Mouse (Mus musculus): ENCODE measurements at regions not wholly inside any gene's neighbourhood (a gene's known extent, or its start where the extent isn't known, plus 50 kb on each side); places are given as distances from the start of the nearest gene placed in this dataset.

- Histone ChIP-seq H3K4me3 (ENCODE audit: low read depth, low read length) (no peak overlapping the region), H3K4me1 (ENCODE audit: control insufficient read depth, low read depth, low read length) (no peaks in the 10 kb centered on the region), H3K27ac (ENCODE audit: low read length) (no peak overlapping the region), H3K4me2 (ENCODE audit: low read depth, low read length) (no peak overlapping the region), H3K36me3 (ENCODE audit: control insufficient read depth, insufficient read depth) (no peaks in the 10 kb centered on the region), H3K9ac (ENCODE audit: low read depth, low read length) (no peak overlapping the region), H3K9me3 (replicated peaks; ENCODE audit: control insufficient read depth, low read length) (no peaks in the 10 kb centered on the region), H3K27me3 (ENCODE audit: control insufficient read depth, insufficient read depth, low read depth, low read length) (no peaks in the 10 kb centered on the region)
- ATAC-seq (ENCODE audit: low read depth), result no peak
- 62% methylated on average over 2 of the region's 2 CpGs for WGBS (ENCODE audit: insufficient replicate concordance)
These were observed 83.7 kb upstream of the Dapk1 start for GRCm38 (mm10) chr13:60518010-60518409.

GRCm38 (mm10) chr13:60519708-60520107 is 82.0 kb upstream of the Dapk1 start:
- Histone ChIP-seq H3K27me3 (ENCODE audit: control insufficient read depth, insufficient read depth, low read depth, low read length) (no peaks in the 10 kb centered on the region), H3K4me3 (ENCODE audit: low read depth, low read length) (no peak overlapping the region), H3K9ac (ENCODE audit: low read depth, low read length) (no peak overlapping the region), H3K4me2 (ENCODE audit: low read depth, low read length) (no peak overlapping the region), H3K27ac (ENCODE audit: low read length) (no peak overlapping the region), H3K9me3 (replicated peaks; ENCODE audit: control insufficient read depth, low read length) (no peaks in the 10 kb centered on the region), H3K36me3 (ENCODE audit: control insufficient read depth, insufficient read depth) (no peaks in the 10 kb centered on the region), H3K4me1 (ENCODE audit: control insufficient read depth, low read depth, low read length) (no peaks in the 10 kb centered on the region)
- ATAC-seq (ENCODE audit: low read depth), result no peak
- 30% methylated on average over 4 of the region's 4 CpGs for WGBS (ENCODE audit: insufficient replicate concordance)

DNA sequence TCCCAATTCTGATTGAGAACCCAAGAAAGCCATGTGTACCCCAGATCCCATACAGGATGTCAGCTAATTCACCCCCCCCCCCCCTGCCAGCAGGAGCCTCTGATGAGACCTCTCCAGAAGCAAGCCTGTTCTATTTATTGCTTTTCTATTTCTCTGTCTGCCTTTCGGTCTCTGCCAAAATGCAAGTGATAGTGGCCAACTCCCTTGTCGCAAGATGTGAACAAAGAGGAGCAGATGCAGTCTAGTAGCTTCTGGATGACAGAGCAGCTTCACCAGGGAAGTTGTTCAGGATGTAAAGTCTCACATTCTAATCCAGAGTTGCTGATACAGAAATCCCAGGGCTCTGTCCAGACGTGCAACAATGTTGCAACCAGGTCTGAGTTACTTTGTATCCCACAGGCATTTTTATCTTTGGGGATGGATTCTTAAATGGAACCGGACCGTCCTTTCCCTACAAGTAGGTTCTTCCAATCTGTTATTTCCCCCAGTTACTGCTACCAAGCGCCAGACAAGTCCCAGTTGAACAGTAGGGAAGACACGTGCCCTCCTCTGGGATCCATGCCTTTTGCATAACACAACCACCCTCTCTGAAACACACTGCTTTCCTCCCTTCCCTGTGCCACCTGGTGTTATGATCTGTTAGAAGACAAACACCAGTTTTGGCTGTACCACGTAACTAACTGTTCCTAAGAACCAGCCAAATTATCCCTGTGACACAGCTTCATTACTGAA is 78.9 kb upstream of the Dapk1 start:
- H3K4me3 ChIP-seq (ENCODE audit: low read depth, low read length), result no peak overlapping the region
- H3K4me1 ChIP-seq (ENCODE audit: control insufficient read depth, low read depth, low read length), result no peaks in the 10 kb centered on the region
- no peaks in the 10 kb centered on the region for H3K36me3 ChIP-seq (ENCODE audit: control insufficient read depth, insufficient read depth)
- H3K4me2 ChIP-seq (ENCODE audit: low read depth, low read length), result no peak overlapping the region
- H3K9me3 ChIP-seq (replicated peaks; ENCODE audit: control insufficient read depth, low read length), result no peaks in the 10 kb centered on the region
- WGBS (ENCODE audit: insufficient replicate concordance), result 58% methylated on average over 8 of the region's 8 CpGs
- H3K27me3 ChIP-seq (ENCODE audit: control insufficient read depth, insufficient read depth, low read depth, low read length), result no peaks in the 10 kb centered on the region
- no peak overlapping the region for H3K9ac ChIP-seq (ENCODE audit: low read depth, low read length)
- H3K27ac ChIP-seq (ENCODE audit: low read length), result no peak overlapping the region
- ATAC-seq (ENCODE audit: low read depth), result no peak

GRCm38 (mm10) chr13:60527806-60528205 is 73.9 kb upstream of the Dapk1 start:
- Histone ChIP-seq H3K9me3 (replicated peaks; ENCODE audit: control insufficient read depth, low read length) (no peaks in the 10 kb centered on the region), H3K4me3 (ENCODE audit: low read depth, low read length) (no peak overlapping the region), H3K4me1 (ENCODE audit: control insufficient read depth, low read depth, low read length) (no peaks in the 10 kb centered on the region), H3K27ac (ENCODE audit: low read length) (no peak overlapping the region), H3K9ac (ENCODE audit: low read depth, low read length) (no peak overlapping the region), H3K27me3 (ENCODE audit: control insufficient read depth, insufficient read depth, low read depth, low read length) (no peaks in the 10 kb centered on the region), H3K4me2 (ENCODE audit: low read depth, low read length) (no peak overlapping the region), H3K36me3 (ENCODE audit: control insufficient read depth, insufficient read depth) (no peaks in the 10 kb centered on the region)
- WGBS (ENCODE audit: insufficient replicate concordance), result 71% methylated on average over 2 of the region's 2 CpGs
- ATAC-seq (ENCODE audit: low read depth), result no peak

GRCm38 (mm10) chr13:60528819-60529218 is 72.9 kb upstream of the Dapk1 start:
- H3K4me2 ChIP-seq (ENCODE audit: low read depth, low read length), result no peak overlapping the region
- H3K36me3 ChIP-seq (ENCODE audit: control insufficient read depth, insufficient read depth), result no peaks in the 10 kb centered on the region
- H3K4me3 ChIP-seq (ENCODE audit: low read depth, low read length), result no peak overlapping the region
- no peaks in the 10 kb centered on the region for H3K9me3 ChIP-seq (replicated peaks; ENCODE audit: control insufficient read depth, low read length)
- H3K27ac ChIP-seq (ENCODE audit: low read length), result no peak overlapping the region
- ATAC-seq (ENCODE audit: low read depth), result peak; percentile 81
- H3K27me3 ChIP-seq (ENCODE audit: control insufficient read depth, insufficient read depth, low read depth, low read length), result no peaks in the 10 kb centered on the region
- H3K9ac ChIP-seq (ENCODE audit: low read depth, low read length), result no peak overlapping the region
- WGBS (ENCODE audit: insufficient replicate concordance), result 57% methylated on average over 1 of the region's 1 CpGs
- no peaks in the 10 kb centered on the region for H3K4me1 ChIP-seq (ENCODE audit: control insufficient read depth, low read depth, low read length)

DNA sequence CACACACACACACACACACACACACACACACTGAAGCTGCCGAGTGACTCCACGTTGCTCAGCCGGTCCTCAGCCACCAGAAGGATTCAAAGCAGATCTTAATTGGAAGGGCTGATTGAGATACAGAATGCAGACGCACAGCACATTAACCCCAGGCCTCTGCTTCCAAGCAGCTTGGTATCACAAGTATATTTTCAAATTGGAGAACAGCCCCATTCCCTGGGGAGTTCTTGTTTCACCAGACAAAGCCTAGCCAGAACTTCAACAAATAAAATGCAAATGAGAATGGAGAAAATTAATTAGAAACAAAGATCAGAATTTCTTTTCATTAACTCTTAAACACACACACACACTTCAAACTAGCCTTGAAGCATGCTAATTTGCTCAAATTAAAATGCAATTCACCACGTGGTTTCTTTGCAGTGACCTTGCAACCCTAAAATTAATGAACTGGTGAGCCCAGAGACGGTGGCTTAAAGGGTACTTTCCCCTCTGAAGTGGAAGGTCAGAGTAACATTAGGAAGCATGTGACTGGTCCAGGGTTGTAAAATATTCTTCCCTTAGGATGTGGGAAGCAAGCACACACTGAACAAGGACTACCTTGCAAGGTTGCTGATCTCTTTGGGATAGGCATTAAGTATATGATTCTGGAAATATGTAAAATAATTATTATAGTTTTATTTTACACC is 72.2 kb upstream of the Dapk1 start:
- 45% methylated on average over 6 of the region's 6 CpGs for WGBS (ENCODE audit: insufficient replicate concordance)
- ATAC-seq (ENCODE audit: low read depth), result no peak
- no peaks in the 10 kb centered on the region for H3K36me3 ChIP-seq (ENCODE audit: control insufficient read depth, insufficient read depth)

GRCm38 (mm10) chr13:60533871-60534427 is 67.8 kb upstream of the Dapk1 start:
- no peak overlapping the region for H3K4me3 ChIP-seq (ENCODE audit: low read depth, low read length)
- no peaks in the 10 kb centered on the region for H3K4me1 ChIP-seq (ENCODE audit: control insufficient read depth, low read depth, low read length)
- no peaks in the 10 kb centered on the region for H3K36me3 ChIP-seq (ENCODE audit: control insufficient read depth, insufficient read depth)
- no peak overlapping the region for H3K4me2 ChIP-seq (ENCODE audit: low read depth, low read length)
- WGBS (ENCODE audit: insufficient replicate concordance), result 60% methylated on average over 8 of the region's 8 CpGs
- no peak overlapping the region for H3K27ac ChIP-seq (ENCODE audit: low read length)
- H3K9ac ChIP-seq (ENCODE audit: low read depth, low read length), result no peak overlapping the region
- no peak for ATAC-seq (ENCODE audit: low read depth)
- H3K9me3 ChIP-seq (replicated peaks; ENCODE audit: control insufficient read depth, low read length), result no peaks in the 10 kb centered on the region
- H3K27me3 ChIP-seq (ENCODE audit: control insufficient read depth, insufficient read depth, low read depth, low read length), result no peaks in the 10 kb centered on the region

More for the DNA sequence above, 72.2 kb upstream of the Dapk1 start:
- H3K4me3 ChIP-seq (ENCODE audit: low read depth, low read length), result no peak overlapping the region
- no peaks in the 10 kb centered on the region for H3K4me1 ChIP-seq (ENCODE audit: control insufficient read depth, low read depth, low read length)
- no peak overlapping the region for H3K27ac ChIP-seq (ENCODE audit: low read length)
- no peak overlapping the region for H3K4me2 ChIP-seq (ENCODE audit: low read depth, low read length)
- no peaks in the 10 kb centered on the region for H3K27me3 ChIP-seq (ENCODE audit: control insufficient read depth, insufficient read depth, low read depth, low read length)
- H3K9ac ChIP-seq (ENCODE audit: low read depth, low read length), result no peak overlapping the region
- H3K9me3 ChIP-seq (replicated peaks; ENCODE audit: control insufficient read depth, low read length), result no peaks in the 10 kb centered on the region

DNA sequence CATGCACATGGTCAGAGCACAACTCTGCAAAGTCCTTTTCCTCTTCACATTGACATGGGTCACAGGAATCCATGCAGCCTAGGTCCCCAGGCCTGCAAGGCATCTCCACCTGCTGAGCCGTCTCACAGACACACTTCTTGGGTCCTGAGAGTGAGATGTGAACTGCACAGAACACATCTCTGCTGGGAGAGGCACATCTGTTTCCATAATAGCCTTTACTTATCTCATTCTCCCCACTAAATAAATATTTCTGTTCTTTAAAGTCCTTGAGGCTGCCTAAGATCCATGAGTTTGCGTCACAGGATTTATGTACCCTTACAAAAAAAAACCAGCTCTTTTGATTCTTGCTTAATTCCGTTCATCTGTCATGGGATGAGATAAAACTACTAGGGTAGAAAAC is 67.2 kb upstream of the Dapk1 start:
- no peak overlapping the region for H3K9ac ChIP-seq (ENCODE audit: low read depth, low read length)
- H3K4me3 ChIP-seq (ENCODE audit: low read depth, low read length), result no peak overlapping the region
- H3K27ac ChIP-seq (ENCODE audit: low read length), result no peak overlapping the region
- no peak overlapping the region for H3K4me2 ChIP-seq (ENCODE audit: low read depth, low read length)
- H3K36me3 ChIP-seq (ENCODE audit: control insufficient read depth, insufficient read depth), result no peaks in the 10 kb centered on the region
- no peaks in the 10 kb centered on the region for H3K4me1 ChIP-seq (ENCODE audit: control insufficient read depth, low read depth, low read length)
- no peaks in the 10 kb centered on the region for H3K27me3 ChIP-seq (ENCODE audit: control insufficient read depth, insufficient read depth, low read depth, low read length)
- ATAC-seq (ENCODE audit: low read depth), result no peak
- WGBS (ENCODE audit: insufficient replicate concordance), result 66% methylated on average over 3 of the region's 3 CpGs
- H3K9me3 ChIP-seq (replicated peaks; ENCODE audit: control insufficient read depth, low read length), result no peaks in the 10 kb centered on the region

DNA sequence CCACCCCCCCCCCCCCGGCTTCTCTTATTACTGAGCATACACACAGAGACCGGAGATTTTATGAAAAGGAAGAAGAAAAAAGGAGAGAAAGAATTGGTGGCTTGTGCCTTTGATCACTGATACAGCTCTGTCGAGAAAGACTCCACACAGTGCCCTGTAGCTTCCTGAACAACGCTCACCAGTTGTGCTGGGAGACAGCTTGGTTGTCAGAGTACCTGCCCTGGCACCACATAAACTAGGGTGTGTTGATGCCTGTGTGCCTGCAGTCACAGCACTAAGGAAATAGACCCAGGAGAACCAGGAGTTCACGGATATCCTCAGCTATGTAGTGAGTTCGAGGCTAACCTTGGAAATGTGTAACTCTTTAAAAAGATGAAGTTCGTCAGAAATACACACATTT is 66.7 kb upstream of the Dapk1 start:
- H3K27me3 ChIP-seq (ENCODE audit: control insufficient read depth, insufficient read depth, low read depth, low read length), result no peaks in the 10 kb centered on the region
- no peak overlapping the region for H3K9ac ChIP-seq (ENCODE audit: low read depth, low read length)
- no peaks in the 10 kb centered on the region for H3K9me3 ChIP-seq (replicated peaks; ENCODE audit: control insufficient read depth, low read length)
- H3K27ac ChIP-seq (ENCODE audit: low read length), result no peak overlapping the region
- no peak overlapping the region for H3K4me3 ChIP-seq (ENCODE audit: low read depth, low read length)
- ATAC-seq (ENCODE audit: low read depth), result no peak
- WGBS (ENCODE audit: insufficient replicate concordance), result 62% methylated on average over 7 of the region's 7 CpGs
- H3K4me1 ChIP-seq (ENCODE audit: control insufficient read depth, low read depth, low read length), result no peaks in the 10 kb centered on the region
- H3K36me3 ChIP-seq (ENCODE audit: control insufficient read depth, insufficient read depth), result no peaks in the 10 kb centered on the region
- no peak overlapping the region for H3K4me2 ChIP-seq (ENCODE audit: low read depth, low read length)
